20 mouse cellular contexts compared by ENCODE assay signal in the genomic region with DNA sequence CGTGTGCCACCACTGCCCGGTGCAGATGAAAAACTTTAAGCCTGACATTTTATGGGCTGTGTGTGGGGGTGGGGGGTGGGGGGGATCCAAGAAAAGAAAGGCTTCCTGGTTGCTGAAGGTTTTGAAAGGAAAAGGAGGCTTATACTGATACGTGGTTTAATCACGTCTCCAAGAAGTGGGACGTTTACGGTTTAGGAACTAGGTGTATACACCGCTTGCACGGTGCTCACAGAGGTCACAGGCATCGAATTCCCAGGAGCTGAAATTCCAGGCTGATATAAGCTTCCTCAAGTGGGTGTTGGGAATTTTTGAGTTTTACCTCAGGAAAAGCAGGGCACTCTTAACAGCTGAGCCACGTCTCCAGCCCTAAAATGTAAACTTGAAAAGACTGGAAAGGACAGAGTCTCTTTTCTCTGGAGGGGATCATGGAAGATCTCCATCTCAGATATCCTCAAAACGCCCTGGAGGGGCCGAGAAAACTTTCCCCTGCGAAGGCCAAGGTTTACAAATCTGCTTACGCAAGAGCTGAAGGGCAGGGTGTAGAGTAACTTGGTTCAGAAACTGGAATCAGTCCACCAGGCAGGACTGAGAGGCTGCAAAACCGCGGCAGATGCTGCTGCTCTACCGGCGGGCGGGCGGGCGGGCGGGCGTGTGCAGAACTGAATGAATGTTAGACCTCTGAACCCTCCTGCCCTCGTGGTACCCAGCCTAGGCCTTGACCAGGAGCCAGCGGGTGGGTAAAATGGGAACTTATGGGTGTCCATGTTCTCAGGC. TPM values are rescaled to one million over a fixed set of nuclear protein-coding genes. Genes with fewer than 3 reads are reported as not detected.
A peak's percentile ranks its signal among the peaks of the same experiment; 100 is the strongest.
DNase-seq lines count a peak whose midpoint lies in the region; ATAC-seq lines count a peak whose summit lies in the region.
"Had no signal": no experiment of that assay in that cellular context is flagged by ENCODE, and none has a peak within 500 bp of the region (broad histone marks: within the 10 kb centered on the region; RNA-seq: fewer than 3 reads in every experiment).

No protein-coding gene starts in this region.

- 1% methylated on average over 25 of the region's 25 CpGs for WGBS in kidney, embryonic 14.5 days
- 2% methylated on average over 25 of the region's 25 CpGs for WGBS in neural tube, embryonic 11.5 days
- WGBS in heart, embryonic 11.5 days (ENCODE audit: insufficient replicate concordance): 2% methylated on average over 25 of the region's 25 CpGs

- no peaks in the 10 kb centered on the region for H3K9me3 ChIP-seq in kidney, embryonic 14.5 days (ENCODE audit: control insufficient read depth, low read length)
- H3K9me3 ChIP-seq in neural tube, embryonic 11.5 days (ENCODE audit: control insufficient read depth, low read length): no peaks in the 10 kb centered on the region
- H3K9me3 ChIP-seq in heart, embryonic 11.5 days (replicated peaks; ENCODE audit: control insufficient read depth, low read length): no peaks in the 10 kb centered on the region
- H3K9me3 ChIP-seq: embryonic facial prominence, embryonic 15.5 days; forebrain, embryonic 12.5 days; heart, embryonic 15.5 days; limb, embryonic 13.5 days had no signal

- no peak for ATAC-seq in kidney, embryonic 14.5 days (ENCODE audit: low FRiP score, low TSS enrichment)
- ATAC-seq in neural tube, embryonic 11.5 days (ENCODE audit: insufficient read depth, low FRiP score, low TSS enrichment): no peak
- ATAC-seq in heart, embryonic 11.5 days (replicated peaks; ENCODE audit: insufficient number of reproducible peaks, low FRiP score, low TSS enrichment): no peak
- ATAC-seq: hindbrain, embryonic 16.5 days; liver, postnatal 0 days; Patski had no signal

- DNase-seq in adrenal gland, postnatal 14 days: peak; percentile 14
- no peak for DNase-seq in adrenal gland, postnatal 36 days
- peak; percentile 11 to 33 for DNase-seq in kidney, adult 8-10 months
- peak; percentile 20 for DNase-seq in neural tube, embryonic 11.5 days (ENCODE audit: low spot score)
- no peak for DNase-seq in neural tube, embryonic 10.5 days (ENCODE audit: extremely low spot score, low spot score)
- DNase-seq in spleen, postnatal 4 days (ENCODE audit: low spot score in 2 of 2): no peak
- DNase-seq: liver, postnatal 0 days; thymus, postnatal 14 days had no signal

- H3K9ac ChIP-seq in kidney, embryonic 14.5 days (ENCODE audit: low read depth, low read length): no peak overlapping the region
- no peak overlapping the region for H3K9ac ChIP-seq in neural tube, embryonic 11.5 days (ENCODE audit: low read length)
- no peak overlapping the region for H3K9ac ChIP-seq in heart, embryonic 11.5 days (ENCODE audit: low read depth, low read length)
- H3K9ac ChIP-seq: embryonic facial prominence, embryonic 15.5 days; forebrain, embryonic 12.5 days; heart, embryonic 15.5 days; limb, embryonic 13.5 days; liver, postnatal 0 days had no signal

- H3K4me1 ChIP-seq in kidney, embryonic 14.5 days (ENCODE audit: control insufficient read depth, insufficient read depth, low read length): no peaks in the 10 kb centered on the region
- H3K4me1 ChIP-seq in neural tube, embryonic 11.5 days (ENCODE audit: control insufficient read depth, insufficient read depth, low read length): no peaks in the 10 kb centered on the region
- no peaks in the 10 kb centered on the region for H3K4me1 ChIP-seq in heart, embryonic 11.5 days (ENCODE audit: control insufficient read depth, insufficient read depth, low read length)
- H3K4me1 ChIP-seq: embryonic facial prominence, embryonic 15.5 days; forebrain, embryonic 12.5 days had no signal

- H3K27me3 ChIP-seq in kidney, embryonic 14.5 days (ENCODE audit: control insufficient read depth, insufficient read depth, low read length): peaks cover 93% of the 10 kb centered on the region
- peaks cover 96% of the 10 kb centered on the region for H3K27me3 ChIP-seq in neural tube, embryonic 11.5 days (ENCODE audit: control insufficient read depth, insufficient read depth, low read length)
- peaks cover 85% of the 10 kb centered on the region for H3K27me3 ChIP-seq in heart, embryonic 11.5 days (ENCODE audit: control insufficient read depth, insufficient read depth, low read length)
- H3K27me3 ChIP-seq: Patski had no signal

- H3K4me2 ChIP-seq in kidney, embryonic 14.5 days (replicated peaks; ENCODE audit: low read depth, low read length): no peak overlapping the region
- no peak overlapping the region for H3K4me2 ChIP-seq in neural tube, embryonic 11.5 days (ENCODE audit: low read depth)
- H3K4me2 ChIP-seq in heart, embryonic 11.5 days: no peak overlapping the region
- H3K4me2 ChIP-seq: embryonic facial prominence, embryonic 15.5 days; forebrain, embryonic 12.5 days; heart, embryonic 15.5 days; limb, embryonic 13.5 days had no signal

- H3K4me3 ChIP-seq in kidney, embryonic 14.5 days (ENCODE audit: low read length): no peak overlapping the region
- no peak overlapping the region for H3K4me3 ChIP-seq in neural tube, embryonic 11.5 days (ENCODE audit: low read depth, low read length)
- H3K4me3 ChIP-seq in heart, embryonic 11.5 days (ENCODE audit: low read depth, low read length): no peak overlapping the region
- H3K4me3 ChIP-seq: embryonic facial prominence, embryonic 15.5 days; forebrain, embryonic 12.5 days; heart, embryonic 15.5 days; limb, embryonic 13.5 days had no signal

- no peaks in the 10 kb centered on the region for H3K36me3 ChIP-seq in kidney, embryonic 14.5 days (ENCODE audit: control insufficient read depth, insufficient read depth, low read length)
- H3K36me3 ChIP-seq in neural tube, embryonic 11.5 days (ENCODE audit: control insufficient read depth, insufficient read depth, low read length): no peaks in the 10 kb centered on the region
- H3K36me3 ChIP-seq in heart, embryonic 11.5 days (ENCODE audit: control insufficient read depth, insufficient read depth, low read length): no peaks in the 10 kb centered on the region
- H3K36me3 ChIP-seq: embryonic facial prominence, embryonic 15.5 days; forebrain, embryonic 12.5 days; heart, embryonic 15.5 days; limb, embryonic 13.5 days had no signal

- no peak overlapping the region for H3K27ac ChIP-seq in kidney, embryonic 14.5 days (ENCODE audit: low read depth, low read length)
- no peak overlapping the region for H3K27ac ChIP-seq in neural tube, embryonic 11.5 days (ENCODE audit: low read depth, low read length)
- H3K27ac ChIP-seq in heart, embryonic 11.5 days (ENCODE audit: low read depth, low read length): no peak overlapping the region
- H3K27ac ChIP-seq: embryonic facial prominence, embryonic 15.5 days; forebrain, embryonic 12.5 days; heart, embryonic 15.5 days; kidney, postnatal 0 days; limb, embryonic 13.5 days; stomach, postnatal 0 days had no signal

RNA-seq across cellular contexts. Expression of gene Cdkn2a, which starts 18.5 kb away (rescaled TPM):
- 2.1 and 2.2 TPM in 2 replicates for total RNA-seq in adrenal gland, postnatal 14 days (2021)
- total RNA-seq in adrenal gland, postnatal 36 days (2021): 1 to 10 TPM; 2.6 TPM
- not detected in 2 replicates for polyA plus RNA-seq in kidney, embryonic 14.5 days (2014; fragmentation: Nextera tagmentation; extraction: Ambion mirVana)
- polyA plus RNA-seq in neural tube, embryonic 11.5 days (2014; fragmentation: Nextera tagmentation; extraction: Ambion mirVana): not detected in 2 replicates
- not detected in 2 replicates for polyA plus RNA-seq in heart, embryonic 11.5 days (2014; fragmentation: Nextera tagmentation; extraction: Ambion mirVana)
- total RNA-seq: gastrocnemius, postnatal 4 days; megakaryocyte-erythroid progenitor cell, adult 5-6 weeks had no signal
- polyA plus RNA-seq: embryonic facial prominence, embryonic 15.5 days; forebrain, embryonic 12.5 days; heart, embryonic 15.5 days; hindbrain, embryonic 16.5 days; kidney, postnatal 0 days; limb, embryonic 13.5 days; liver, postnatal 0 days; stomach, postnatal 0 days had no signal

RNA-seq across cellular contexts. Expression of gene Cdkn2b, which starts 34.8 kb away (rescaled TPM):
- total RNA-seq in adrenal gland, postnatal 14 days (2021): 3.0 and 3.8 TPM in 2 replicates
- total RNA-seq in adrenal gland, postnatal 36 days (2021): 10 to 100 TPM in 1 of 2 experiments, 1 to 10 TPM in 1; 4.8 to 10.3 TPM
- polyA plus RNA-seq in kidney, embryonic 14.5 days (2014; fragmentation: Nextera tagmentation; extraction: Ambion mirVana): 0.55 and 1.2 TPM in 2 replicates
- polyA plus RNA-seq in neural tube, embryonic 11.5 days (2014; fragmentation: Nextera tagmentation; extraction: Ambion mirVana): 0.46 and 0.76 TPM in 2 replicates
- 2.4 and 2.7 TPM in 2 replicates for polyA plus RNA-seq in heart, embryonic 11.5 days (2014; fragmentation: Nextera tagmentation; extraction: Ambion mirVana)
- total RNA-seq: megakaryocyte-erythroid progenitor cell, adult 5-6 weeks had no signal
- polyA plus RNA-seq: liver, postnatal 0 days had no signal

Comparison
In these comparisons a context has a peak if more than half of its experiments do, and no peak if none do; other contexts are left out.
1. DNase-seq: peak in adrenal gland, postnatal 14 days (single experiment), kidney, adult 8-10 months (2 of 2) and neural tube, embryonic 11.5 days (single experiment); none in adrenal gland, postnatal 36 days (0 of 2), neural tube, embryonic 10.5 days (single experiment) and spleen, postnatal 4 days (0 of 2).